Mouse (Mus musculus): ENCODE data around the gene Orc1. TPM values are rescaled to one million over a fixed set of nuclear protein-coding genes. Genes with fewer than 3 reads are reported as not detected.

The Orc1 gene
- polyA plus RNA-seq, 1 experiment: not detected

DNA sequence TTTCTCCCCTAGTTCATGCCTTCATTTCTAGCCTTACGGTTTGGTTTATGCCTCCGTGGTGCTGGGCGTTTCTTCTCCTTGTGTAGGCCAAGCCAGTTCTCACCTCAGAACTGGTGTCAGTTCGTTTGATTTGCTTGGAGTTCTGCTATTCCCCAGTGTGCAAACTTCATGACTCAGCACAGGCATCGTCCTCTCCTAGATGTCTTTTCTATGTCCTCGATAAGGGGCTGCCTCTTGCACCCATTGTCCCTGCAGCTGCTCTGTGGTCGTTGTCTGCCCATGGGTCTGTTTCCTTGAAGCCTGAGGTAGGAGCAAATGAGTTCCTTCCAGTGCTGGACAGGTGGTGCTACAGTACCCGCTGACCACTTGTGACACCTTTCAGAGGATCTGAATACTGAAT is 41.3 kb downstream of the Orc1 start:
- Histone ChIP-seq H3K4me1 (ENCODE audit: control insufficient read depth, insufficient read depth, insufficient read length, low read length) (peaks cover 6% of the 10 kb centered on the region; the same call in 1 of the 2 replicates), H3K27ac (replicated peaks; ENCODE audit: low read depth, low read length) (no peak overlapping the region), H3K4me3 (ENCODE audit: insufficient read depth, low read depth, low read length) (peak overlapping the region; percentile 78)

DNA sequence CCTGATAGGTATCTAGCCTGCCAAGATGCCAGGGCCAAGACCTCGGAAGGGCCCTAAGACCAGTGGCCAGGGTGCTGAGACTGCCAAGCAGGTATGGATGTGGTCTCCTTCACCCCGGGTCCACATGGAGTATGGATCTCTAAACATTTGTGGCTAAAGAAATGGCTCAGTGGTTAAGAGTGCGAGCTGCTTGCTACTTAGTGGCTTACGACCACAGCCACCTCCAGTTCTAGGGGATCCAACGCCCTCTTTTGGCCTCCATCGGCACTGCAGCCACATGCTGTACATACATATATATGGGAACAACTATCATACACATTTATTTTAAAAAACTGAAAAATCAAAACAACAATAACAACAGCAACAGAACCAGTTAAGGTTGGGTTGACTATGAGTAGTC is 42.3 kb downstream of the Orc1 start:
- Histone ChIP-seq H3K27ac (replicated peaks; ENCODE audit: low read depth, low read length) (no peak overlapping the region), H3K4me1 (ENCODE audit: control insufficient read depth, insufficient read depth, insufficient read length, low read length) (peaks cover 6% of the 10 kb centered on the region; the same call in 1 of the 2 replicates), H3K4me3 (ENCODE audit: insufficient read depth, low read depth, low read length) (no peak overlapping the region; the same call in 1 of the 2 replicates)

DNA sequence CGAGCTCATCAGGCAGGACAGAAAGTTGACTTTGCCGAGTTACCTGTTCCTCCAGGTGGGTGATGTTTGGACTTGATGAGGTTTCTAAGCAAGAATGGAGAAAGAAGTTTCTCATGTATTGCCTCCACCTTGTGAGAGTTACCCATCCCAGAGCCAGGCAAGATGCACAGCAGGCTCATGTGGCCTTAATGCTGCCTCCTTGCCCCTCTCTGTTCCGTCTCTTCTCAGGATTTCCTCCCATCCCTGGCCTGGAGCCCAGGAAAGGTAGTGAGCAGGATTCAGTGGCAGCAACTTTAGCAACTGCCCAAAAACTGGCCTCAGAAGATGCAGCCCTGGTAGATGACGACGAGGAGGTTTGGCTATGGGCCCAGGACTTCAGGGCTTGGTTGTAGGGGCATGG is 47.8 kb downstream of the Orc1 start:
- Histone ChIP-seq H3K27ac (replicated peaks; ENCODE audit: low read depth, low read length) (no peak overlapping the region), H3K4me3 (ENCODE audit: insufficient read depth, low read depth, low read length) (no peak overlapping the region), H3K4me1 (ENCODE audit: control insufficient read depth, insufficient read depth, insufficient read length, low read length) (no peaks in the 10 kb centered on the region)

DNA sequence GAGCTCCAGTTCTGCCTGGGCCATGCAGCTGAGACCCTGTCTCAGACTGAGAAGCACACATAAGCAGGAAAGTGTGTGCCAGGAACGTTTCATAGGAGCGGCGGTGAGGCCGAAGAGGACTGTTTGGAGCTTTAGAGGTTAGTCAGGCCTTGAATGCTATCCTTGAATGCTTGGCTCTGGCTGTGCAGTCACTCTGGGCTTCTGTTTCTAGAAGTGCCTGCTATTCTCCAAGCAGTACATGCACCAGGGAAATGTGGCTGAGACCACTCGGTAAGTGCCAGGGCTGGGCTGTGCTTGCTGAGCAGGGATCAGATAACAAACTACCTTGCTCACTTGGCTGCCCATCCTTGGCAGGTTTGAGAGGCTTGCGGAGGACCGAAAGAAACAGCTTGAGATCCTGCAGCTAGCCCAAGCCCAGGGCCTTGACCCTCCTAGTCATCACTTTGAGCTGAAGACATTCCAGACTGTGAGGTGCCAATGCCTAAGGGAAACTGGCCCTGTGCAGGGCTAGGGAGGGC is 50.2 kb downstream of the Orc1 start:
- Histone ChIP-seq H3K27ac (replicated peaks; ENCODE audit: low read depth, low read length) (no peak overlapping the region), H3K4me3 (ENCODE audit: insufficient read depth, low read depth, low read length) (no peak overlapping the region), H3K4me1 (ENCODE audit: control insufficient read depth, insufficient read depth, insufficient read length, low read length) (no peaks in the 10 kb centered on the region)

DNA sequence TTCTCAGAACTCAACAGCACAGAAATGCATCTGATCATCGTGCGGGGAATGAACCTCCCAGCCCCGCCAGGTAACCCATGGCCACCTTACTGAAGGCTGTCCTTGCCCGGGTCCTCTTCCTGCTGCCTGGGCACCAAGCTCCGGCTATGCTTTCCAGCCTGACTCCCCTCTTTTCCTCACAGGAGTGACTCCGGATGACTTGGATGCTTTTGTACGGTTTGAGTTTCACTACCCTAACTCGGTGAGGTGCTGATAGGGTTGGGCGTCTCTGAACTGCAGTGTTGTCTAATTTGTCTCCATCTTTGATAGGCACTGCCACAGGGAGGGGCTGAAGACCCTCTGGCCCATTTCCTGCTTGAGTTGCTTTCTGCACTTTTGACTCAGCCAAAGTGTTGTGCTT is 50.9 kb downstream of the Orc1 start:
- Histone ChIP-seq H3K4me3 (ENCODE audit: insufficient read depth, low read depth, low read length) (no peak overlapping the region), H3K27ac (replicated peaks; ENCODE audit: low read depth, low read length) (no peak overlapping the region), H3K4me1 (ENCODE audit: control insufficient read depth, insufficient read depth, insufficient read length, low read length) (no peaks in the 10 kb centered on the region)

DNA sequence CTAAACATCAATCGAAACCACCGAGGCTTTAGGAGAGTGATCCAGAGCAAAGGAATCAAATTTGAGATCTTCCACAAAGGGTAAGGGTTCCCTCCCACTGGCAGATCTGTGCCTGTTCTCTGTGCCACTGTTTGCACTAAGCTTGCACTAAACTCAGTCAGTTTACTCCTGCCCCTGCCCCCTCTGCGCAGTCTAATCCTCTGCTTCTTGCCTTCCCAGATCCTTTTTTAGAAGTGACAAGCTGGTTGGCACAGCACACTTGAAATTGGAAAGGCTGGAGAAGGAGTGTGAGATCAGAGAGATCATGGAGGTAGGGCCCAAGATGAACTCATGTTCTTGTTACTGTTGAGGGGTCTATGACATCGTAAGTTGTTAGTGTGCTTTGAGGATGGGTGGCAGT is 52.4 kb downstream of the Orc1 start:
- no peak overlapping the region for H3K27ac ChIP-seq (replicated peaks; ENCODE audit: low read depth, low read length)
- no peaks in the 10 kb centered on the region for H3K4me1 ChIP-seq (ENCODE audit: control insufficient read depth, insufficient read depth, insufficient read length, low read length)
- no peak overlapping the region for H3K4me3 ChIP-seq (ENCODE audit: insufficient read depth, low read depth, low read length)

DNA sequence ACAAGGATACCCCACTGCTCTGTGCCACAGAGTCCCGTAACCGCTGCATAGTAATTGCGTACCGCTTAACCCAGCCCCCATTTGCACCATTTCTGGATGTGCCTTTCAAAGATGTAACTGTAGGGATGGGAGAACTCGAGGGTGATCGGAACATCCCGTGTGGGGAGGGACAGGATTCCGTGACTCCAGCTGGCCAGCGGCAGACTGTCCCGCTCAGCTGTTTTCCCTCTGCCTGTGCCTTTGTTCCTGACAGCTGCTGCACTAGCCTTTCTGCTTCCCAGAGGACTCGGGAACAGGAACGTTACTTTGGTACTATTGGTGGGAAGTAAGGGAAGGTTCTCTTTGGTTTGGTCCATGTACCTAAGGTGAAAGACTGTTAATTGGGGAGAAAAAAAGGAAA is 54.5 kb downstream of the Orc1 start:
- Histone ChIP-seq H3K4me1 (ENCODE audit: control insufficient read depth, insufficient read depth, insufficient read length, low read length) (no peaks in the 10 kb centered on the region), H3K4me3 (ENCODE audit: insufficient read depth, low read depth, low read length) (no peak overlapping the region), H3K27ac (replicated peaks; ENCODE audit: low read depth, low read length) (no peak overlapping the region)

DNA sequence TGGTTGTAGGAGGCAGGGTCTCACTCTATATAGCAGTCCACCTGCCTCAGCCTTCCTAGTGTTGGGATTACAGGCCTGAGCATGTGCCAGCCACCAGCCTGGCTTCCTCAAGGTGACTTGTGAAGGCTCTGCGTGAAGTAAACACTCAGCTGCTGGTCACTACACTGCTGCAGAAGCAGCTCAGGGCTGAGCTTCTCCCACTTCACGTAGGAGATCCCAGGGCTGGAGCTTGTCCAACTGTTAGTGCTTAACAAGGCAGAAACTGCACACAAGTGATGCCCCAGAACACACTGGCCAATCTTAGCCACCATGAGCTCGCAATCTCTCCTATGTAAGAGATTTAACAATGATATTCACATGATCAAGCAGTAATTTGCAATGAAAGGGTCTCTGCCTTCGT is 55.5 kb downstream of the Orc1 start:
- no peaks in the 10 kb centered on the region for H3K4me1 ChIP-seq (ENCODE audit: control insufficient read depth, insufficient read depth, insufficient read length, low read length)
- H3K27ac ChIP-seq (replicated peaks; ENCODE audit: low read depth, low read length): no peak overlapping the region
- H3K4me3 ChIP-seq (ENCODE audit: insufficient read depth, low read depth, low read length): no peak overlapping the region

DNA sequence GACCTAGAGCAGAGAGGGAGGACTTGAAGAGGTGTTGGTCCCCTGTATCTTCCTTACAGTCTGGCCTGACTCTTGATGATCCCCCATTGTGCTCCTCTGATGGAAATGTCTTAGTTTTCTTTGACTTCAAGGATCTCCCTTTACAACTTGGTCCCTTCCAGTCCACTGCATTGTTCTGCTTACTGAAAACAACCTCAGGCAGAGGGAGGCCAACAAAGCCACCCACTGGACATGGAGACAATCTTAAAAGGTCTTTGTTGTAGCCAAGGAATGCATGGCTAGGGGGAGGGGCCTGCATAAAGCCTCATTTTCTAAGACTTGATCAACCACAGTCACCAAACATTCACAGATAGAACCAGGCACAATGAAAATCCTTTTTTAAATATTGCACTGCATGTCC is 55.9 kb downstream of the Orc1 start:
- Histone ChIP-seq H3K27ac (replicated peaks; ENCODE audit: low read depth, low read length) (no peak overlapping the region), H3K4me1 (ENCODE audit: control insufficient read depth, insufficient read depth, insufficient read length, low read length) (no peaks in the 10 kb centered on the region), H3K4me3 (ENCODE audit: insufficient read depth, low read depth, low read length) (no peak overlapping the region)

DNA sequence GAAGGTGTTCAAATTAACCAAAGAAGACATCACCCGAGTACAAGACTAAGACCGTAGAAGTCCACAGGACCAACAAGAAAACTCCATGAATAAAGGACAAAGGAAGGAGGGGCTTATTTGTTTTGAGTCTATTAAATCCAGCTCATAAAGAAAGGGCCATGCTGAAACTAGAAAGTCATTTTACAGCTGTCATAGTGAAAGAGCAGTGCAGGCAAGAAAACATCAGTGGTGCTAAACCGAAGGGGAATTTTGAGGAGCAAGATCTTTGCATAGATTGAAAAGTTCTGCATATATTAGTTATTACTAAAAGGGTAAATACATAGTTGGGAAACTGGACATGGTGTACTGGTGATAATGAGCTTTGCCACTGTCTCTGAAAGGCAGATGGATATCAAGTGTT is 58.5 kb downstream of the Orc1 start:
- Histone ChIP-seq H3K27ac (replicated peaks; ENCODE audit: low read depth, low read length) (no peak overlapping the region), H3K4me1 (ENCODE audit: control insufficient read depth, insufficient read depth, insufficient read length, low read length) (no peaks in the 10 kb centered on the region), H3K4me3 (ENCODE audit: insufficient read depth, low read depth, low read length) (no peak overlapping the region)

DNA sequence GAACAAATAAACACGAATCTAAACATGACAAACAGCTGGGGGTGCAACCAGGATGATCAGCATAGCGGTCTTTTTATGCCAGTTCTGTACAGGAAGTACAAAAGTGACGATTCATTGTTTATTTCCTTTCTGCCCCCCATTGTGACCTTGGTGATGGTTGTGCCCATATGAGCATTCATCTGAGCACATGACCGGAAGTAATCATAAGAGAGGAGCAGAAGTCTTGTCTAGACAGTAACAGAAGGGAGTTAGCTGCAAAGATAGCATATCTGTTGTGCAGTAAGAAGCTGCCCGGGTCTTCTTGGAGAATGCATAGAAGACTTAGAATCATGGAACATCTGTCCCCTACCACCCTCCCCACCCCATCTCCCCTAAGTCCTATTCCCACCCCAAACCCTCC is 59.5 kb downstream of the Orc1 start:
- no peak overlapping the region for H3K4me3 ChIP-seq (ENCODE audit: insufficient read depth, low read depth, low read length)
- no peak overlapping the region for H3K27ac ChIP-seq (replicated peaks; ENCODE audit: low read depth, low read length)

DNA sequence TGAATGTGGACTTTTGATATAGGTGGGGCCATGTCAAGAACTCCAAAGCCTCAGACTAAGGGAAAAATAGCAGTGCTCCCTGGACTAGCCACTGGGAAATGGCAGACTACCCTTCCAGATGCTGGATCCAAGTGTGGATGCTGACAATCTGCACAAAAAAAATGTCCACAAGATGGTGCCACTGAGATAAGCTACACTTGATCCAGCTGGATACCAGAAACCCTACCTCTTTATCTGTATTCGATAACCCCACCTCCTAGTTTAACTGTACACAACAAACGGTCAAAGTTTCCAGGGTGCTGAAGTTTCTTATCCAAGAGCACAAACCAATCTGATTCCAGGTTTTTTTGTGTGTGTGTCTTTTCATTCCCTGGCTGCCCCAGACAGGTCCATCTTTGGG is 85.2 kb downstream of the Orc1 start:
- Histone ChIP-seq H3K4me3 (ENCODE audit: insufficient read depth, low read depth, low read length) (no peak overlapping the region), H3K27ac (replicated peaks; ENCODE audit: low read depth, low read length) (no peak overlapping the region), H3K4me1 (ENCODE audit: control insufficient read depth, insufficient read depth, insufficient read length, low read length) (no peaks in the 10 kb centered on the region)

More for the DNA sequence above, 59.5 kb downstream of the Orc1 start:
- H3K4me1 ChIP-seq (ENCODE audit: control insufficient read depth, insufficient read depth, insufficient read length, low read length): no peaks in the 10 kb centered on the region

Other genes starting within 250 kb of the Orc1 start
- not detected in 2 replicates for gene Shisal2a, start 196.1 kb upstream of the Orc1 start, polyA plus RNA-seq (2012; ENCODE audit: insufficient read depth, insufficient read length, missing spikeins)
- gene Gpx7, start 172.5 kb upstream of the Orc1 start, polyA plus RNA-seq (2012; ENCODE audit: insufficient read depth, insufficient read length, missing spikeins): 4.6 and 13.0 TPM in 2 replicates
- gene Tut4, start 120.0 kb upstream of the Orc1 start, polyA plus RNA-seq (2012; ENCODE audit: insufficient read depth, insufficient read length, missing spikeins): 5.9 and 8.0 TPM in 2 replicates
- gene Prpf38a, start 87 bp upstream of the Orc1 start, polyA plus RNA-seq (2012; ENCODE audit: insufficient read depth, insufficient read length, missing spikeins): 21.7 and 24.2 TPM in 2 replicates
- gene Cc2d1b, start 40.5 kb downstream of the Orc1 start, polyA plus RNA-seq (2012; ENCODE audit: insufficient read depth, insufficient read length, missing spikeins): 8.9 and 15.2 TPM in 2 replicates
- gene 3110021N24Rik, start 140.2 kb downstream of the Orc1 start, polyA plus RNA-seq (2012; ENCODE audit: insufficient read depth, insufficient read length, missing spikeins): not detected in 2 replicates
- 10.3 and 12.4 TPM in 2 replicates for gene Zfyve9, start 201.4 kb downstream of the Orc1 start, polyA plus RNA-seq (2012; ENCODE audit: insufficient read depth, insufficient read length, missing spikeins)